13 mouse cellular contexts compared by ENCODE assay signal in genomic region chr16:21498984-21499383, GRCm38 (mm10).
DNase-seq lines count a peak whose midpoint lies in the region; ATAC-seq and TF ChIP-seq lines count a peak whose summit lies in the region.
"Had no signal": no experiment of that assay in that cellular context is flagged by ENCODE, and none has a peak within 500 bp of the region (broad histone marks: within the 10 kb centered on the region; RNA-seq: fewer than 3 reads in every experiment).

No protein-coding gene starts in this region.

- TF ChIP-seq POLR2A in testis, adult 2 months (IDR thresholded peaks at IDR 0.05; ENCODE audit: control insufficient read depth, low read depth, low read length), result no peak

- no peak for ATAC-seq in limb, embryonic 13.5 days (ENCODE audit: low FRiP score, low read depth)

- no peak overlapping the region for H3K4me3 ChIP-seq in testis, adult 2 months (ENCODE audit: control insufficient read depth, low read depth, low read length)
- no peak overlapping the region for H3K4me3 ChIP-seq in limb, embryonic 13.5 days
- no peak overlapping the region for H3K4me3 ChIP-seq in left cerebral cortex, adult 2 months
- H3K4me3 ChIP-seq: lung, embryonic 15.5 days; neural tube, embryonic 12.5 days had no signal

- no peaks in the 10 kb centered on the region for H3K9me3 ChIP-seq in limb, embryonic 13.5 days
- H3K9me3 ChIP-seq: G1E; lung, embryonic 15.5 days; neural tube, embryonic 12.5 days had no signal

- no peaks in the 10 kb centered on the region for H3K27me3 ChIP-seq in testis, adult 2 months (ENCODE audit: control insufficient read depth, insufficient read depth, low read length)
- H3K27me3 ChIP-seq in limb, embryonic 13.5 days, result no peaks in the 10 kb centered on the region
- H3K27me3 ChIP-seq: lung, embryonic 15.5 days; neural tube, embryonic 12.5 days had no signal

- WGBS in limb, embryonic 13.5 days, result 81% methylated on average over 4 of the region's 4 CpGs

- H3K27ac ChIP-seq in testis, adult 2 months (ENCODE audit: control insufficient read depth, insufficient read depth, low read depth, low read length), result peak overlapping the region; percentile 36; the same call in 1 of the 2 replicates
- peak overlapping the region; percentile 4; the same call in 1 of the 2 replicates for H3K27ac ChIP-seq in limb, embryonic 13.5 days
- H3K27ac ChIP-seq in left cerebral cortex, adult 2 months, result no peak overlapping the region
- H3K27ac ChIP-seq: lung, embryonic 15.5 days; neural tube, embryonic 12.5 days had no signal

- no peaks in the 10 kb centered on the region for H3K4me1 ChIP-seq in testis, adult 2 months (ENCODE audit: control insufficient read depth, insufficient read depth, low read length)
- H3K4me1 ChIP-seq in limb, embryonic 13.5 days, result peaks cover 26% of the 10 kb centered on the region
- H3K4me1 ChIP-seq: neural tube, embryonic 12.5 days had no signal

- no peak overlapping the region for H3K9ac ChIP-seq in limb, embryonic 13.5 days
- H3K9ac ChIP-seq: lung, embryonic 15.5 days; neural tube, embryonic 12.5 days had no signal

- TF ChIP-seq CTCF in testis, adult 2 months (IDR thresholded peaks at IDR 0.05; ENCODE audit: control insufficient read depth, insufficient read depth, insufficient replicate concordance, low read depth, low read length), result no peak
- TF ChIP-seq CTCF in left cerebral cortex, adult 2 months (IDR thresholded peaks at IDR 0.05), result no peak

- no peaks in the 10 kb centered on the region for H3K36me3 ChIP-seq in testis, adult 2 months (ENCODE audit: control insufficient read depth, insufficient read depth, low read length)
- H3K36me3 ChIP-seq in limb, embryonic 13.5 days, result peaks cover 6% of the 10 kb centered on the region; the same call in 1 of the 2 replicates
- H3K36me3 ChIP-seq: lung, embryonic 15.5 days had no signal

- no peak overlapping the region for H3K4me2 ChIP-seq in limb, embryonic 13.5 days (replicated peaks)
- H3K4me2 ChIP-seq: lung, embryonic 15.5 days; neural tube, embryonic 12.5 days had no signal

- peak; percentile 26 to 48 for DNase-seq in heart, adult 18-20 months
- DNase-seq in heart, postnatal 25 days (ENCODE audit: low spot score), result no peak
- DNase-seq in testis, postnatal 14 days (ENCODE audit: low spot score), result no peak
- DNase-seq in retina, embryonic 14.5 days (ENCODE audit: low spot score), result no peak
- DNase-seq in adrenal gland, adult 2 months, result no peak
- DNase-seq in left cerebral cortex, adult 2 months (ENCODE audit: extremely low spot score in 1 of 2, low spot score in 2 of 2), result no peak
- DNase-seq: kidney, adult 18-20 months; midbrain, embryonic 14.5 days had no signal

- intact Hi-C loops in heart, postnatal 25 days (cut with DNase I), result loop anchor here (5.0 kb wide), 1 partner anchor 33 kb away; no protein-coding TSS in a partner anchor
- intact Hi-C loops in left cerebral cortex, adult 2 months (cut with DNase I), result no loop called here

Comparison
In these comparisons a context has a peak if more than half of its experiments do, and no peak if none do; other contexts are left out.
1. DNase-seq: peak in heart, adult 18-20 months (2 of 2); none in heart, postnatal 25 days (single experiment), testis, postnatal 14 days (single experiment), retina, embryonic 14.5 days (single experiment), adrenal gland, adult 2 months (single experiment) and left cerebral cortex, adult 2 months (0 of 2).